Comparison of ENCODE assay signal across 8 mouse cellular contexts in the genomic region with DNA sequence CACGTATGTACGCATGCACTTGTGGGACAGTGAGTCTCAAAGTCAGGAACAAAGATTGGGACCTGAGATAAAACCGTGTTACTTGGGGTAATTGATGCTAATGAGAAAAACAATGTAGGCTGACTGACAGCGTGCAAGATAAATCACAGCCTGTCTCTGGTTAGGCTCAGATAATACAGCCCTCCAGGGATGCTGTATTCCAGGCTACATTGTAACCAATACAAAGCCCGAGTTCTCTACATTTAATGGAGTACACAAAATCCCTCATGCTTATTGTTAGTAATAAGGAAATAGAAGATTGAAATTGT. TPM values are rescaled to one million over a fixed set of nuclear protein-coding genes. Genes with fewer than 3 reads are reported as not detected.
A peak's percentile ranks its signal among the peaks of the same experiment; 100 is the strongest.
DNase-seq lines count a peak whose midpoint lies in the region; ATAC-seq and TF ChIP-seq lines count a peak whose summit lies in the region.

No protein-coding gene starts in this region.

- DNase-seq in heart, postnatal 14 days: no peak
- DNase-seq in spleen, adult 12 weeks (ENCODE audit: low spot score): no peak
- no peak for DNase-seq in thymus, postnatal 4 days
- no peak for DNase-seq in left cerebral cortex, adult 18-20 months (ENCODE audit: low spot score in 2 of 2)

- no peaks in the 10 kb centered on the region for H3K9me3 ChIP-seq in heart, embryonic 14.5 days (ENCODE audit: control insufficient read depth, low read length)
- H3K9me3 ChIP-seq in hindbrain, embryonic 13.5 days: no peaks in the 10 kb centered on the region
- no peaks in the 10 kb centered on the region for H3K9me3 ChIP-seq in midbrain, embryonic 13.5 days

- no peaks in the 10 kb centered on the region for H3K36me3 ChIP-seq in heart, embryonic 14.5 days (ENCODE audit: control insufficient read depth, insufficient read depth, low read length)
- no peaks in the 10 kb centered on the region for H3K36me3 ChIP-seq in hindbrain, embryonic 13.5 days
- H3K36me3 ChIP-seq in midbrain, embryonic 13.5 days: no peaks in the 10 kb centered on the region

- H3K27ac ChIP-seq in heart, embryonic 14.5 days (replicated peaks in 1 of 2; ENCODE audit: control insufficient read depth in 1 of 2, insufficient read depth in 1 of 2, low read depth in 2 of 2, low read length in 2 of 2): no peak overlapping the region
- no peak overlapping the region for H3K27ac ChIP-seq in bone marrow macrophage, adult 2 months (ENCODE audit: insufficient read depth, low read depth, low read length)
- no peak overlapping the region for H3K27ac ChIP-seq in hindbrain, embryonic 13.5 days
- no peak overlapping the region for H3K27ac ChIP-seq in midbrain, embryonic 13.5 days

- H3K9ac ChIP-seq in heart, embryonic 14.5 days (ENCODE audit: low read length): peak overlapping the region; percentile 97
- H3K9ac ChIP-seq in hindbrain, embryonic 13.5 days: peak overlapping the region; percentile 89; the same call in 1 of the 2 replicates
- 0 out of 2 replicates have a peak overlapping the region, but pooled peaks have one; percentile 86 for H3K9ac ChIP-seq in midbrain, embryonic 13.5 days (replicated peaks)

- no peak for TF ChIP-seq POLR2A in bone marrow macrophage, adult 2 months (IDR thresholded peaks at IDR 0.05; ENCODE audit: borderline replicate concordance, low read depth, low read length)

- ATAC-seq in heart, embryonic 14.5 days (ENCODE audit: insufficient number of reproducible peaks, insufficient read depth, low FRiP score, low read depth): no peak
- no peak for ATAC-seq in hindbrain, embryonic 13.5 days (ENCODE audit: low FRiP score)
- no peak for ATAC-seq in midbrain, embryonic 13.5 days

- H3K27me3 ChIP-seq in heart, embryonic 14.5 days (ENCODE audit: control insufficient read depth, insufficient read depth, low read length): no peaks in the 10 kb centered on the region
- H3K27me3 ChIP-seq in hindbrain, embryonic 13.5 days: no peaks in the 10 kb centered on the region
- no peaks in the 10 kb centered on the region for H3K27me3 ChIP-seq in midbrain, embryonic 13.5 days

- peak overlapping the region; percentile 91 for H3K4me2 ChIP-seq in heart, embryonic 14.5 days (ENCODE audit: low read length)
- peak overlapping the region; percentile 89 for H3K4me2 ChIP-seq in hindbrain, embryonic 13.5 days
- peak overlapping the region; percentile 70 for H3K4me2 ChIP-seq in midbrain, embryonic 13.5 days (replicated peaks)

- WGBS in heart, embryonic 14.5 days: 15% methylated on average over 5 of the region's 5 CpGs
- 27% methylated on average over 5 of the region's 5 CpGs for WGBS in hindbrain, embryonic 13.5 days
- WGBS in midbrain, embryonic 13.5 days: 40% methylated on average over 5 of the region's 5 CpGs

- H3K4me1 ChIP-seq in heart, embryonic 14.5 days (ENCODE audit: control insufficient read depth in 2 of 2, insufficient read depth in 2 of 2, low read length in 2 of 2): peaks cover 11 to 29% of the 10 kb centered on the region in 2 experiments
- peaks cover 16% of the 10 kb centered on the region for H3K4me1 ChIP-seq in bone marrow macrophage, adult 2 months (ENCODE audit: control insufficient read depth, insufficient read depth, low read length)
- peaks cover 17% of the 10 kb centered on the region for H3K4me1 ChIP-seq in hindbrain, embryonic 13.5 days (replicated peaks)
- peaks cover 19% of the 10 kb centered on the region for H3K4me1 ChIP-seq in midbrain, embryonic 13.5 days (replicated peaks)

- no peak for TF ChIP-seq CTCF in bone marrow macrophage, adult 2 months (IDR thresholded peaks at IDR 0.05; ENCODE audit: low read depth, low read length)

- H3K4me3 ChIP-seq in heart, embryonic 14.5 days (ENCODE audit: control insufficient read depth in 1 of 2, insufficient read depth in 1 of 2, low read depth in 1 of 2, low read length in 2 of 2): peak overlapping the region; percentile 84 to 94; a peak in 3 of 4 replicates
- peak overlapping the region; percentile 70 for H3K4me3 ChIP-seq in bone marrow macrophage, adult 2 months (ENCODE audit: insufficient read depth, low read length)
- H3K4me3 ChIP-seq in hindbrain, embryonic 13.5 days: peak overlapping the region; percentile 81
- H3K4me3 ChIP-seq in midbrain, embryonic 13.5 days (replicated peaks): peak overlapping the region; percentile 78

- intact Hi-C loops in heart, postnatal 14 days (cut with DNase I): loop anchor here (2.0 to 5.0 kb wide), 2 partner anchors 65 to 101 kb away; no protein-coding TSS in a partner anchor

RNA-seq across cellular contexts. Expression of a gene that starts 1.2 kb away (rescaled TPM):
- 20.9 and 22.2 TPM in 2 replicates for polyA plus RNA-seq in heart, embryonic 14.5 days (2014; fragmentation: Nextera tagmentation; extraction: Ambion mirVana)
- total RNA-seq in heart, postnatal 14 days (2021): 10 to 100 TPM; 36.2 to 36.5 TPM
- 16.8 and 17.2 TPM in 2 replicates for polyA plus RNA-seq in bone marrow macrophage, adult 2 months (2012; ENCODE audit: insufficient read depth, insufficient read length, missing spikeins)
- polyA plus RNA-seq in hindbrain, embryonic 13.5 days (2015; fragmentation: Nextera tagmentation; extraction: Ambion mirVana): 10.7 and 12.7 TPM in 2 replicates
- 10.0 and 12.6 TPM in 2 replicates for polyA plus RNA-seq in midbrain, embryonic 13.5 days (2015; fragmentation: Nextera tagmentation; extraction: Ambion mirVana)
- 100 to 1,000 TPM; 179 to 188 TPM for total RNA-seq in left cerebral cortex, adult 18-20 months (2021)
